Mouse (Mus musculus) left cerebral cortex, postnatal 36 days (tissue): Measurements from ENCODE around the gene Npy1r. TPM values are rescaled to one million over a fixed set of nuclear protein-coding genes. Genes with fewer than 3 reads are reported as not detected.

Experiments used
- total RNA-seq, 2 experiments: library from RNA; stranded (reverse); gene quantifications; 2 replicates each; pipeline ENCODE4 v1.2.3; 2021

The Npy1r gene
- total RNA-seq, 2 experiments from 2014 or later, result 27.3 to 28.9 TPM

Other genes with a start within 250 kb of the Npy1r start
- 10 to 100 TPM in 1 of 2 experiments, 1 to 10 TPM in 1; 8.5 to 11.9 TPM for gene Tma16, start 210.7 kb upstream of the Npy1r start, total RNA-seq
- gene Tktl2, start 185.4 kb upstream of the Npy1r start, total RNA-seq, result under 1 TPM; 0.11 to 0.12 TPM
- gene Npy5r, start 9.1 kb upstream of the Npy1r start, total RNA-seq, result 1 to 10 TPM; 6.9 to 7.0 TPM
- gene Naf1, start 163.0 kb downstream of the Npy1r start, total RNA-seq, result 10 to 100 TPM; 14.6 to 15.7 TPM